Mouse (Mus musculus) left cerebral cortex, adult 2 months (tissue): ENCODE results near the gene Lypd4. TPM values are rescaled to one million over a fixed set of nuclear protein-coding genes. Genes with fewer than 3 reads are reported as not detected.
"Not testable (repeated sequence)": the region's sequence is repeated elsewhere in the genome, so short reads cannot be mapped to it uniquely, and the experiment has no call there.

Source experiments
- DNase-seq, 2 experiments: peaks; one replicate each; pipeline ENCODE4 v3.0.0; 2021 to 2022; ENCODE audit warnings: low spot score in 2 of 2, mixed read lengths in 1 of 2; ENCODE audit errors: extremely low spot score in 1 of 2
- H3K27ac ChIP-seq: fragments of 200-600 bp; 2 replicates; pipeline ENCODE4 v1.8.1; 2022
- H3K4me3 ChIP-seq: fragments of 200-600 bp; 2 replicates; pipeline ENCODE4 v1.8.1; 2022
- CTCF ChIP-seq: fragments of 200-600 bp; IDR thresholded peaks from 2 replicates; pipeline ENCODE4 v1.8.1; 2022; ENCODE audit warnings: antibody characterized with exemption, mild to moderate bottlenecking, moderate library complexity
- intact Hi-C: fragments of 180-260 bp; cut with DNase I; formaldehyde crosslinking; loops from one replicate; pipeline ENCODE4 v1.15.1; 2025
- total RNA-seq, 2 experiments: library from RNA; stranded (reverse); gene quantifications; 2 replicates each; pipeline ENCODE4 v1.2.3; 2021

Gene Lypd4
- total RNA-seq, 2 experiments from 2014 or later: not detected

GRCm38 (mm10) chr7:24840331-24840730, 29.4 kb downstream of the Lypd4 start:
- H3K27ac ChIP-seq: no peak overlapping the region
- intact Hi-C loops: no loop called here
- no peak for TF ChIP-seq CTCF
- no peak for DNase-seq
- no peak overlapping the region for H3K4me3 ChIP-seq

- no peak for TF ChIP-seq CTCF
- DNase-seq: no peak
- Histone ChIP-seq H3K27ac (no peak overlapping the region), H3K4me3 (no peak overlapping the region)
- intact Hi-C loops: loop anchor here (10.0 kb wide), 1 partner anchor 735 kb away; no protein-coding TSS in a partner anchor
Measured at GRCm38 (mm10) chr7:24839410-24839808, 30.3 kb downstream of the Lypd4 start.

DNA sequence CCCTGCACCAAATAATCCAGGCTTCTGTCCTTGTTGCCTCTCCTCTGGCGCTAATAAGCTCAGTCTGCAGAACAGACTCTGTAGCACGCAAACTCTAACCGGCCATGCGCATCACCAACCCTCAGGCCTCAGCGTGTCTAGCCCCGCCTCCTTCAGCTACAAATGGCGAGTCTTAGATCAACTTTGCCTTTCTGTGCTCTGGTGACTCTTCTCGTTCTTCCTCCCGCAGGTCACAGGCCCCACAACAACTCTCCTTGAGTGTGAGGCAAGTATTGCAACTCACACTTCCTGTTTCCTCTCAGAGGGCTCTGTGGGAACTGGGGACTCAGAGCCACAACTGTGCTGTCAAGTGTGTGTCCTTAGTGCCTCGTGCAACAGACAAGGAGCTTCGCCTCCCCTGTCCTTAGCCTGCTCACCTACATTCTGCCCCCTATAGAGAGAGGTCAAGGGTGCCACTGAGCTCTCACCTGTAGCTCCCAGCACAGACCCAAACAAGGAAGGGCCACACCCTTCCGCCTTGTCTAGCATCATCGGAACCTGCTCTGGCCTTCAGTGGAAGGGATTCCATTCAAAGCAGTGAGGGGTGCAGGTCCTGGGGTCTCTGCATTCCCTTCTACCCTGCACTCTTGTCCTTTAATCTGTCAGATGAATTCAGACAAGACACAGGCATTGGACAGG, 30.9 kb downstream of the Lypd4 start:
- DNase-seq, H3K4me3 ChIP-seq, H3K27ac ChIP-seq: not testable (repeated sequence)
- intact Hi-C loops: loop anchor here (10.0 kb wide), 1 partner anchor 736 kb away; no protein-coding TSS in a partner anchor

- intact Hi-C loops: no loop called here
- no peak for TF ChIP-seq CTCF
Measured at GRCm38 (mm10) chr7:24827181-24827580, 42.6 kb downstream of the Lypd4 start.

DNA sequence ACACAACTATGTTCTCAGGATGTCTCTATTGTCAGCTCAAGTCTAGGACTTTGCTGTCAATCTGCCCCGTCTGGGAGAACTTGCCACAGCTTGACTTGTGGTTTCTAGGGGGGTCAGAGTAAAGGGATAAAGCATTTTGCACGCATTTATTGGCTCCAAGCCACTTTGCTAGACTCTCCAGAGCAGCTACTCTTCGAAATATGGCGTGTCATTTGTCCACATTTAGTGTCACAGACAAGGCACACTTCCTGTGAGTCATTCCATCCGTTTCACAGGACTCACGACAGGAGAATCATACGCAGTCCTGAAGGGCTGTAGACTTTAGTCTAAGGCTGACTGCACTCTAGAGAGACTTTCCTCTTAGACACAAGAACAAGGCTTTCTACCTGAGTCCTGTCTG, 45.3 kb downstream of the Lypd4 start:
- no peak overlapping the region for H3K27ac ChIP-seq
- intact Hi-C loops: no loop called here
- DNase-seq: no peak
- no peak for TF ChIP-seq CTCF
- no peak overlapping the region for H3K4me3 ChIP-seq

More at GRCm38 (mm10) chr7:24827181-24827580, 42.6 kb downstream of the Lypd4 start:
- H3K27ac ChIP-seq: no peak overlapping the region
- no peak overlapping the region for H3K4me3 ChIP-seq
- DNase-seq: no peak

GRCm38 (mm10) chr7:24817502-24817901, 52.2 kb downstream of the Lypd4 start:
- Histone ChIP-seq H3K4me3 (no peak overlapping the region), H3K27ac (no peak overlapping the region)
- peak; percentile 88 for TF ChIP-seq CTCF
- DNase-seq: peak; percentile 61 to 69
- intact Hi-C loops: loop anchor here (1.0 to 5.0 kb wide), 2 partner anchors 66 to 150 kb away; no protein-coding TSS in a partner anchor

Other genes starting within 250 kb of the Lypd4 start
- under 1 TPM; 0.20 to 0.63 TPM for gene Lypd3, start 233.4 kb downstream of the Lypd4 start, total RNA-seq
- not detected for gene Tex101, start 193.3 kb downstream of the Lypd4 start, total RNA-seq
- not detected for gene BC049730, start 160.7 kb downstream of the Lypd4 start, total RNA-seq
- gene Gm4763, start 143.0 kb downstream of the Lypd4 start, total RNA-seq: not detected
- gene Cd177, start 109.6 kb downstream of the Lypd4 start, total RNA-seq: not detected
- not detected for gene Ceacam10, start 92.7 kb downstream of the Lypd4 start, total RNA-seq
- 1 to 10 TPM in 1 of 2 experiments, not detected in 1; 1.0 TPM for gene Gm9844, start 7.7 kb downstream of the Lypd4 start, total RNA-seq
- gene Dmrtc2, start 116 bp upstream of the Lypd4 start, total RNA-seq: not detected
- 100 to 1,000 TPM; 488 to 501 TPM for gene Rps19, start 14.4 kb upstream of the Lypd4 start, total RNA-seq
- under 1 TPM; 0.37 to 0.38 TPM for gene Cd79a, start 27.4 kb upstream of the Lypd4 start, total RNA-seq
- gene Arhgef1, start 33.0 kb upstream of the Lypd4 start, total RNA-seq: 10 to 100 TPM; 75.1 to 86.6 TPM
- gene Gm4881, start 74.6 kb upstream of the Lypd4 start, total RNA-seq: not detected
- gene Rabac1, start 102.8 kb upstream of the Lypd4 start, total RNA-seq: 100 to 1,000 TPM; 287 TPM
- gene Atp1a3, start 136.0 kb upstream of the Lypd4 start, total RNA-seq: 1,000 to 10,000 TPM; 1,970 to 2,141 TPM
- gene Grik5, start 202.4 kb upstream of the Lypd4 start, total RNA-seq: 100 to 1,000 TPM; 207 to 218 TPM
- gene Zfp574, start 202.6 kb upstream of the Lypd4 start, total RNA-seq: 10 to 100 TPM; 37.1 to 37.7 TPM